Mouse (Mus musculus): Measurements from ENCODE around the gene Glyctk.

DNA sequence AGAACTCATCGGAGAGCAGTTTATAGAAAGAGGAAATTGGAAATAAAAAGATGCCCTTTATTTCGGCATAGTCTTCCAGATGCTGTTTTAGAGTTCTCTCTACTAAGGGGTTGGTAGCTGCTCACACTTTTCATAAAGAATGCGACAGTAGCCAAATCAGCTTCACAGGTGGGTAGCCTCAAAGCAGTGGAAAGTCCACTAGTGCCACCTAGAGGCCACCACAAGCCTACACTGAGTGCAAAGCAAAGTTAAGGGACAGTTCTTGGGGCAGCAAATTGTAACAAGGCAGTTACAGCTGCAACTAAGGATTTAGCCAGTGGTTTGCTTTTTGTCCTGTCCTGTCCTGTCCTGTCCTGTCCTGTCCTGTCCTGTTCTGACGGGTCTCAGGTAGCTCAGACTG, 34.3 kb downstream of the Glyctk start:
- TF ChIP-seq CTCF (IDR thresholded peaks at IDR 0.05; ENCODE audit: low read depth, low read length), result no peak
- TF ChIP-seq POLR2A (IDR thresholded peaks at IDR 0.05; ENCODE audit: borderline replicate concordance, low read depth, low read length), result no peak
